In the genomic region with DNA sequence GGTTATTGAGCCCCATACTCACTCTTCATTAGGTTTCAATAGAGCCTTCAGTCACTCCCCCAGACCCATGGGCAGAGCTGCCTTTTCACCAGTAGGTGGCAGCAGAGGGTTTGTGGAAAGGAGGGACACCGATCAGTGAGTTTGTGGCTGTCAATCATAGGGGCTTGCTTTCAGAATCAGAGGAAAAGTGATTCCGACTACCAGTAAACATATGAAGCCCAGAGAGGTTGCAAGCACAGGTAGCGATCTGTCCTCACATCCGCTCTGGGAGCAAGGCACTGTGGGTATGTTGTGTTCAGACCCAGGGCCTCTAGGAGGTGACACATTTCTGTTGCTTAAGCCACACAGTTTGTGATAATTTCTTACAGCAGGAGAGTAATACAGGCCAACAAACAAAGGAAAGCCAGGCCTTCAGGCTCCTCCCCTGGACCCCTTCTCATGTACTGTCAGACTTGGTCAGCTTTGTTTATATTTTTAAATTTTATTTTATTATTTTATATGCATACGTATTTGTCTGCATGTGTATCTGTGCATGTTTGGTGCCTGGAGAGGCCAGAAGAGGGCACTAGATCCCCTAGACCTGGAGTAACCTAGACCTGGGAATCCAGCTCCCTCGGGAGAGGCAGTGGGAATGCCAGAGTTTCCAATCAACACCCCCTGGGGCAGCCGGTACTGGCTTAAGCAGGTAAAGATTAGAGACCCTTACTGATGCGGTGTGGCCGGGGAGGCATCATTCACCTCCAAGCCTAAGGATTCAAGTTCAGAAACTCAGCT, we compare ENCODE assay signal across 8 mouse cellular contexts. TPM values are rescaled to one million over a fixed set of nuclear protein-coding genes. Genes with fewer than 3 reads are reported as not detected.
DNase-seq lines count a peak whose midpoint lies in the region; ATAC-seq lines count a peak whose summit lies in the region.

No protein-coding gene starts in this region.

- no peaks in the 10 kb centered on the region for H3K9me3 ChIP-seq in hindbrain, embryonic 16.5 days (ENCODE audit: control insufficient read depth, low read length)

- DNase-seq in WW6 (ENCODE audit: low read depth, low spot score) = peak; percentile 66
- DNase-seq in cerebellum, postnatal 14 days = peak; percentile 85 to 89
- peak; percentile 57 to 59 for DNase-seq in frontal cortex, postnatal 36 days (ENCODE audit: low spot score in 2 of 2)
- DNase-seq in left cerebral cortex, adult 18-20 months (ENCODE audit: low spot score in 2 of 2) = peak; percentile 51 to 70
- DNase-seq in retina, postnatal 7 days (ENCODE audit: low read depth, low spot score) = peak; percentile 85
- DNase-seq in urinary bladder, postnatal 36 days (ENCODE audit: low spot score in 2 of 2) = peak; percentile 12 to 42

- H3K36me3 ChIP-seq in hindbrain, embryonic 16.5 days (ENCODE audit: control insufficient read depth, insufficient read depth, low read length) = no peaks in the 10 kb centered on the region

- no peak overlapping the region for H3K27ac ChIP-seq in hindbrain, embryonic 16.5 days (ENCODE audit: low read depth, low read length)

- peak; percentile 92 for ATAC-seq in hindbrain, embryonic 16.5 days
- peak; percentile 94 for ATAC-seq in megakaryocyte, adult 5-6 weeks (ENCODE audit: poor library complexity, severe bottlenecking)

- 4% methylated on average over 9 of the region's 9 CpGs for WGBS in hindbrain, embryonic 16.5 days

- peak overlapping the region; percentile 56 for H3K4me2 ChIP-seq in hindbrain, embryonic 16.5 days (ENCODE audit: low read length)

- H3K27me3 ChIP-seq in hindbrain, embryonic 16.5 days (replicated peaks; ENCODE audit: control insufficient read depth, insufficient read depth, low read length) = no peaks in the 10 kb centered on the region; the same call in 1 of the 2 replicates

- peak overlapping the region; percentile 34 for H3K4me3 ChIP-seq in hindbrain, embryonic 16.5 days (ENCODE audit: low read length)

- H3K4me1 ChIP-seq in hindbrain, embryonic 16.5 days (ENCODE audit: control insufficient read depth, insufficient read depth, low read depth, low read length) = 0 out of 2 replicates have a peak, but pooled peaks cover 2% of the 10 kb centered on the region

- peak overlapping the region; percentile 46; the same call in 1 of the 2 replicates for H3K9ac ChIP-seq in hindbrain, embryonic 16.5 days (ENCODE audit: low read depth, low read length)

RNA-seq across cellular contexts. Expression of gene Fxn, which starts 20.8 kb away (rescaled TPM):
- 40.0 and 41.4 TPM in 2 replicates for polyA plus RNA-seq in hindbrain, embryonic 16.5 days (2015; fragmentation: Nextera tagmentation; extraction: Ambion mirVana)
- total RNA-seq in left cerebral cortex, adult 18-20 months (2021) = 1 to 10 TPM; 7.7 to 9.2 TPM
- total RNA-seq in megakaryocyte, adult 5-6 weeks (2015) = 9.6 and 10.4 TPM in 2 replicates
- total RNA-seq in megakaryocyte, adult 5-6 weeks (2017) = 4.2 and 4.7 TPM in 2 replicates

Comparison
In these comparisons a context has a peak if more than half of its experiments do, and no peak if none do; other contexts are left out.
1. DNase-seq: peak in every context shown above with its lines; median percentile 87 in cerebellum, postnatal 14 days; 85 in retina, postnatal 7 days; 66 in WW6; 60 in left cerebral cortex, adult 18-20 months; 58 in frontal cortex, postnatal 36 days; 27 in urinary bladder, postnatal 36 days.